Mouse (Mus musculus) adrenal gland, adult 10 weeks (tissue): ENCODE results near the gene Ctsd. TPM values are rescaled to one million over a fixed set of nuclear protein-coding genes. Genes with fewer than 3 reads are reported as not detected.

Experiments
- polyA plus RNA-seq: library from polyadenylated mRNA; stranded (reverse); fragments of 350-450 nt; fragmentation: Illumina TruSeq; extraction: RNeasy Lipid Tissue Mini Kit (QIAGEN cat#74804); gene quantifications from one replicate; pipeline ENCODE4 v1.2.3, GENCODE M21; 2014; ENCODE audit warnings: low read depth, low replicate concordance

Gene Ctsd
- polyA plus RNA-seq = 97.6 TPM

GRCm38 (mm10) chr7:142387419-142388148 is at the start of gene Ctsd:
TSS of gene Ctsd (minus strand) at chr7:142388038.

GRCm38 (mm10) chr7:142434137-142434865 is 46.5 kb upstream of the Ctsd start, which contains the start of gene Syt8:
TSS of gene Syt8 (plus strand) at chr7:142434850.

GRCm38 (mm10) chr7:142382567-142382966 is 5.3 kb downstream of the Ctsd start, which contains the start of gene Gm49369:
TSS of gene Gm49369 (minus strand) at chr7:142382667.

DNA sequence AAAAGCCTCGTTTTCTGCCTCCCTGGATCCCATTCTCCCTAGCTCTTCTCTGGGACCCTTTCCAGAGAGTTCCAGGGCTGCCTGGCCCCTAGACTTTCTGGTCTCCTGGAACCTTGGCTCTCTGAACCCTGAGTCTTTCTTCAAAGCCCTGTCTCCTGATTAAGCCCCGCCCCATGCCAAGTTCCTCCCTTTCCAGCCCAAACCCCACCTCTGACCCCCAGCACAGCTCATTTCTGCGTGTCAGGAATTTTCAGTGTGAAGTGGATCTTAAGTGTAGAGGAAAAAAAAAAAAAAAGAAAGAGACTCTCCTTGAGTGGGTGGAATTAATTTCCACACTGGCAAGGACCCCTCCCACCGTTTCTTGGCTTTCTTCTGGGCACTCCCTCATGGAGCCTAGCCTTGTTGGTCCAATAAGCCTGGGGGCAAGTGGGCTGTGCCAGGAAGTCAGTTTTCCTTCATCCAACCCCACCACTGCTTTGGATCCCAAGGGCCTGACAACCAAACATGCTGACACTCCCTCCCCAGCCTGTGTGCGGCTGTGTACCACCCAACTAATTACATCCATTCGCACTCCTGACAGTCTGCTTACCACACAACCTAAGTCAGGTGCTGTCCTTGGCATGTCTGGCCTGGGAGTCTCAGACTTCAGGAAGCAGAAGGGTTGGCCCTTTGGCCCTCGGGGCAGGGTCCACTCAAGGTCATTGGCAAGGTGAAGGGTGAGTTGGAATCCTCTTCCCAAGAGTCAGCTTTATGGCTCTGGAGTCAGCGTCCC is 14.0 kb downstream of the Ctsd start, which contains the start of gene Ifitm10:
Ifitm10 (minus strand) TSS at position 113 of the 772 bp plus-strand sequence.

Other genes starting within 250 kb of the Ctsd start
- not detected for gene Gm45337, start 243.4 kb downstream of the Ctsd start, polyA plus RNA-seq
- not detected for gene Gm29735, start 230.9 kb downstream of the Ctsd start, polyA plus RNA-seq
- not detected for gene Gm4553, start 222.3 kb downstream of the Ctsd start, polyA plus RNA-seq
- gene Krtap5-2, start 212.0 kb downstream of the Ctsd start, polyA plus RNA-seq = not detected
- not detected for gene Gm10153, start 197.6 kb downstream of the Ctsd start, polyA plus RNA-seq
- gene Krtap5-3, start 186.7 kb downstream of the Ctsd start, polyA plus RNA-seq = not detected
- not detected for gene Gm7579, start 176.2 kb downstream of the Ctsd start, polyA plus RNA-seq
- gene Krtap5-5, start 158.1 kb downstream of the Ctsd start, polyA plus RNA-seq = not detected
- not detected for gene Gm40460, start 147.0 kb downstream of the Ctsd start, polyA plus RNA-seq
- gene Gm2431, start 129.7 kb downstream of the Ctsd start, polyA plus RNA-seq = not detected
- not detected for gene Gm4559, start 113.7 kb downstream of the Ctsd start, polyA plus RNA-seq
- gene Krtap5-1, start 90.9 kb downstream of the Ctsd start, polyA plus RNA-seq = not detected
- gene Krtap5-4, start 84.5 kb downstream of the Ctsd start, polyA plus RNA-seq = not detected
- gene Ifitm10, start 14.3 kb downstream of the Ctsd start, polyA plus RNA-seq = not detected
- gene Gm49369, start 5.4 kb downstream of the Ctsd start, polyA plus RNA-seq = 31.1 TPM
- not detected for gene Syt8, start 46.8 kb upstream of the Ctsd start, polyA plus RNA-seq
- gene Tnni2, start 53.8 kb upstream of the Ctsd start, polyA plus RNA-seq = 4.4 TPM
- 3.0 TPM for gene Lsp1, start 72.8 kb upstream of the Ctsd start, polyA plus RNA-seq
- gene Tnnt3, start 110.8 kb upstream of the Ctsd start, polyA plus RNA-seq = 37.0 TPM
- 3.2 TPM for gene Mrpl23, start 144.6 kb upstream of the Ctsd start, polyA plus RNA-seq